Mouse (Mus musculus) kidney, postnatal 10 days (tissue): ENCODE measurements around the gene Klrg2.

Experiments
- DNase-seq: peaks from one replicate; pipeline ENCODE4 v3.0.0; 2021; ENCODE audit warnings: mixed read lengths

Klrg2 gene

DNA sequence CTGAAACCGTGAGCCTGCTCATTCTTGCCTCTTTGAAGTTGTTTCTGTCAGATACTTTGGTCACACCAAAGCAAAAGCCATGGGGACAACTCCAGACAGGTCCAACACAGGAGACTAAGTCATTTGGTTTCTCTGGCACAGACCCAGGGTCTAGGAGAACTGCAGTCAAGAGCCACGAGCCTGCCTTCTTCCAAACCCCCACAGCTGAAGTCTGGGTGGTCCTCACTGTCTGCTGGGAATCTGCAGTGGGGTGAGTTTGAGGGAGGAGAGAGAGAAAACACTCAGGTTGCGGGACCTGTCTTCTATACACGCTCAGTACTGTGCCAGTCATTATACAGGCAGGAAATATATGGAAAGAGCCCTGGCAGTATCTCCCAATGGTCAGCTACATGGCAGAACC, 9.6 kb downstream of the Klrg2 start:
- no peak for DNase-seq

DNA sequence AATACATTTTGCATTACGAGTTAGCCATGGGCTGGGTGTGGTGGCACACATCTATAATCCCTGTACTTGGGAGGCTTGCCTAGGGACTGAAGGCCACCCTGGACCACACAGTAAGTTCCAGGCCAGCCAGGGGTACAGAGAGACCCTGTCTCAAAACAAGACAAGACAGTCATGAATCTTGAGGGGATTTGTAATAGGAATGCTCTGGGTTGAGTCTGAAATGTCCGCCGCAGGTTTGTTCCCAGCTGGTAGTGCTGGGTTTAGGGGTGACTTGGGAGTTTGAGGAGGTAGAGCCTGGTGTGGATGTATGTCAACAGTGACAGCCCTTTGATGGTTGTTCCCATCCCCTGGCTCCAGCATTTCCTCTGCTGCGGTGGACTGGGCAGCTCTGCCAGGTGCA, 10.0 kb downstream of the Klrg2 start:
- DNase-seq, result no peak

GRCm38 (mm10) chr6:38626086-38626485, 11.0 kb downstream of the Klrg2 start:
- DNase-seq, result no peak

DNA sequence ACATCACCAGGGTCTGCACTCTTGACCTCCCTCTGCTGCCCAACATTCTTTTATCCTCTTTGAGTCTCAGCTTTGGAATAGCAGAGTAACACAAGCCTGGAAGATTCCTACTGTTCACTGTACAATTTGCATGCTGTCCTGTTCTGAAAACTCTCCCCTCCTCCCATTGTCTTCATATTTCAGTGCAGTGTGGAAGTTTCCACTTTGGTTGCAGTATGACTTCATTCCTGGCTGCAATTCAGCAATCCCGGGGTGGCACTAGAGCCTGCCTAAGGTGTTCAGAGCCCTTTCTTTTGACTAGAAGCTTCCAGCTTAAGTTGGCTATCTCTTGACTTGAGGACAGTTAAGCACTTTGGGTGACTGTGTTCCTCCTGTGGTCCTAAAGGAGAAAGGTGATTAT, 12.6 kb downstream of the Klrg2 start:
- DNase-seq, result no peak

DNA sequence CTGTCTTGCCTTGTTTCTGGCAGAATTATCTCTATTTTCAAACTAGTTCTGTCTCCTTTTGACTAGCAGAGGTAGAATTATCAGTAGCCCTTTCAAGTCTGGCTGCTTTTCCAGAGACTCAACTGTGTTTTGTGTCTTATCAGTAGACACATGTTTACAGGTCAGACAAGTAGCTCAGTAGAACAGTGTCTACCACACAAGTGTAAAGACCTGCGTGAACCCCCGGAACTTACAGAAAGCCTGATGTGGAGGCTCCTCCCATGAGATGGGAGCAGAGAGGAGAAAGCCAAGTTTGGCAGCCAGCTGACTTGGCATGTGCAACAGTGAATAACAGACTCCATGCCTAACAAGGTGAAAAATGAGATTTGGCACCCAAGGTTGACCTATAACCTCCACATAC, 13.6 kb downstream of the Klrg2 start:
- DNase-seq, result no peak

DNA sequence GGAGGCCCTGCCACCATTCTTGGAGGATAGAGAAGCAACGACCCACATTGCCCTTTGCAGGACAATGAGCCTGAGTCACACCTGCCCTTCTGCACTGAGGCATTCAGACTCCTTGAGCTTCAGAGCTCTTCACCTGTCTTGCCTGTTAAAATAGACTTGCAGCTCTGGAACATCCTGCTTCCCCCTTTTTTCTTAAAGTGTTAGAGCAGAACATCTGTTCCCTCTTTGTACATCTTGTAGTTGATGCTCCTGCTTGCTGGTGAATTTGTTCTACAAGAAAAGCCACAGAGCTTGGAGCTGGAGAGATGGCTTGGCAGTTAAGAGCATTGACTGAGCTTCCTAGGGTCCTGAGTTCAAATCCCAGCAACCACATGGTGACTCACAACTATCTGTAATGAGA, 14.6 kb downstream of the Klrg2 start:
- no peak for DNase-seq

GRCm38 (mm10) chr6:38609892-38610291, 27.1 kb downstream of the Klrg2 start:
- DNase-seq, result no peak

DNA sequence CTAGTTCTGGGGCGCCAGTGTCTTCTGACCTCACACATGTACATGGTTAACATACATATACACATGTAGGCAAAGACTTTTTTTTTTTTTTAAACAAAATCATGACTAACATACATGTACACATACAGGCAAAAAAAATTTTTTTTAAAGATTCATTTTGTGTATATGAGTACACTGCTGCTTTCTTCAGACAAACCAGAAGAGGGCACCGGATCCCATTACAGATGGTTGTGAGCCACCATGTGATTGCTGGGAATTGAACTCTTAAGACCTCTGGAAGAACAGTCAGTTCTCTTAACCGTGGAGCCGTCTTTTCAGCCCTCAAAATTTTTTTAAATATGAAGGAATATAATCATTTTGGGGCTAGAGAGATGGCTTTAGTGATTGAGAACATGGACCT, 39.6 kb downstream of the Klrg2 start:
- DNase-seq, result no peak

GRCm38 (mm10) chr6:38581711-38582110, 55.3 kb downstream of the Klrg2 start:
- DNase-seq, result no peak

DNA sequence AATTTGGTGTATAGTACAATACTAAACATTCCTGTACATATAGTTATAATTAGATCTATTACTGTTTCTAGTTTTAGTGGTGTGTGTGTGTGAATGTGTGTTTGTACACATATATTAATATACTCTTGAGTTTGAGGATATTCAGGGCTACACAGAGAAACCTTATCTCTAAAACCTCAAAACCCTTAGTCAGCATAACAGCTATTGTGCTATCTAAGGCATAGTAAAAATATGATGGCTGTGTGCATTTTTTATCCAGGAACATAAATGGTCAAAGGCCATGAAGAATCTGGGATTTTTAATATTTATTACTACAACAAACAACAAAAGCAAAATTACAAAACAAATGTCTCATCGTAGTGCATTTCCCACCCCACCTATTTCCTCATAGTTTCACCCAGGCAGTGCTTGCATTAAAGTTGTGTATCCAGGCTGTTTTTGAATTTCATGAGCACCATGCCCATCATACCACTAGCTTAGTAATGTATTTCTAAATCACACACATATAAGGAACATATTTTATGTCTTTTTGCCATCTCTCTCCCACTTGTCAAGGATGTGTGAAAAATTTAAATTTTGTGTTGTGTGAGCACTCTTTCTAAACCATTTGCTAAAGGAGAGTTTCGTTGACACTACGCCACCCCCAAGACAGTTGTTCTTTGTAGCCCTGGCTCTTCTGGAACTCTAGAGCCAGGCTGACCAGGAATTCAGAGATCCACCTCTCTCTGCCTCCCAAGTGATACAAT, 56.8 kb downstream of the Klrg2 start:
- no peak for DNase-seq

GRCm38 (mm10) chr6:38576096-38576495, 60.9 kb downstream of the Klrg2 start:
- DNase-seq, result no peak
